Mouse (Mus musculus) spleen, adult 2 months (tissue): ENCODE data around the gene Tnfrsf1b. TPM values are rescaled to one million over a fixed set of nuclear protein-coding genes. Genes with fewer than 3 reads are reported as not detected.

ENCODE experiments used
- DNase-seq, 2 experiments: peaks; one replicate each; pipeline versions ENCODE4 v3.0.0 to v3.0.0-alpha.2; 2012 to 2021; ENCODE audit warnings: low spot score in 2 of 2, low read depth in 1 of 2
- H3K27ac ChIP-seq: fragments of 200-500 bp; 2 replicates; pipeline ENCODE4 v1.5.1; 2012; ENCODE audit warnings: low read length, inconsistent platforms; ENCODE audit not compliant: insufficient read depth
- H3K27me3 ChIP-seq: fragments of 200-500 bp; 2 replicates; pipeline ENCODE4 v1.6.1; 2012; ENCODE audit warnings: mild to moderate bottlenecking, moderate library complexity, low read length, inconsistent platforms; ENCODE audit not compliant: control insufficient read depth, insufficient read depth
- H3K36me3 ChIP-seq: fragments of 200-500 bp; 2 replicates; pipeline ENCODE4 v1.6.1; 2012; ENCODE audit warnings: mild to moderate bottlenecking, low read length, inconsistent platforms; ENCODE audit not compliant: control insufficient read depth, insufficient read depth
- H3K4me1 ChIP-seq: fragments of 200-500 bp; 2 replicates; pipeline ENCODE4 v1.6.1; 2011; ENCODE audit warnings: inconsistent platforms; ENCODE audit not compliant: control insufficient read depth, insufficient read depth, insufficient read length
- H3K4me3 ChIP-seq: fragments of 200-500 bp; 2 replicates; pipeline ENCODE4 v1.5.1; 2011; ENCODE audit warnings: mild to moderate bottlenecking, inconsistent platforms; ENCODE audit not compliant: insufficient read depth, insufficient read length; ENCODE audit errors: extremely low read depth
- CTCF ChIP-seq: fragments of 200-500 bp; IDR thresholded peaks from 2 replicates; pipeline ENCODE4 v1.5.1; 2011; ENCODE audit warnings: mild to moderate bottlenecking, inconsistent platforms; ENCODE audit not compliant: insufficient read depth, insufficient read length, insufficient replicate concordance; ENCODE audit errors: extremely low read depth
- POLR2A ChIP-seq: fragments of 200-500 bp; IDR thresholded peaks from 2 replicates; pipeline ENCODE4 v1.6.1; 2011; ENCODE audit warnings: low read depth, low read length, inconsistent platforms
- WGBS: fragments of 180-500 bp; shearing (Covaris S2); methylation state at CpG from one replicate; pipeline ENCODE4 v1.1.7; 2018; 5-methylcytosine and 5-hydroxymethylcytosine counted together
- polyA plus RNA-seq: library from polyadenylated mRNA; depleted of rRNA; stranded (reverse); fragments of >200 nt; gene quantifications from 2 replicates; pipeline ENCODE4 v1.2.3, GENCODE M21; 2012

Tnfrsf1b gene
- polyA plus RNA-seq, 1 experiment: 45.9 TPM

DNA sequence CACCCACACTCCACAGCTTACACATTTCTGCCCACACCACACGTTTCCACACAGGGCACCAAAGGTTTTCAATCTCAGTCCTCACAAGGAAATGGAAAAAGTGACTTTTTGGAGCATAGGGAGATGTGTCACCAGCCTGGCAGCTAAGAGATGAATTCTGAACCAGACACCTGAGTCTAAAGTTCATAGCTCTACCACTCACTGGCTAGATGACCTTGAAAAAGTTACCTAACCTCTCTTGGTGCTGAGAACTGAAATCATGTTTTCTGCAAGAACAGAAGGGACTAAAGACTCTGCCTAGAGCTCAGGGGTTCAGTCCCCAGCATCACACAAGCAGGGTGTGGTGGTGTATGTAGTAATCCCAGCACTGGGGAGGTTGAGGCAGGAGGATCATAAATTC lies 26.7 kb downstream of the Tnfrsf1b start:
- H3K27me3 ChIP-seq: no peaks in the 10 kb centered on the region
- no peak for DNase-seq
- 83% methylated on average over 1 of the region's 1 CpGs for WGBS
- no peak overlapping the region for H3K27ac ChIP-seq
- TF ChIP-seq CTCF (no peak), POLR2A (no peak)
- H3K36me3 ChIP-seq: peaks cover 32% of the 10 kb centered on the region
- peaks cover 14% of the 10 kb centered on the region; the same call in 1 of the 2 replicates for H3K4me1 ChIP-seq
- no peak overlapping the region for H3K4me3 ChIP-seq

DNA sequence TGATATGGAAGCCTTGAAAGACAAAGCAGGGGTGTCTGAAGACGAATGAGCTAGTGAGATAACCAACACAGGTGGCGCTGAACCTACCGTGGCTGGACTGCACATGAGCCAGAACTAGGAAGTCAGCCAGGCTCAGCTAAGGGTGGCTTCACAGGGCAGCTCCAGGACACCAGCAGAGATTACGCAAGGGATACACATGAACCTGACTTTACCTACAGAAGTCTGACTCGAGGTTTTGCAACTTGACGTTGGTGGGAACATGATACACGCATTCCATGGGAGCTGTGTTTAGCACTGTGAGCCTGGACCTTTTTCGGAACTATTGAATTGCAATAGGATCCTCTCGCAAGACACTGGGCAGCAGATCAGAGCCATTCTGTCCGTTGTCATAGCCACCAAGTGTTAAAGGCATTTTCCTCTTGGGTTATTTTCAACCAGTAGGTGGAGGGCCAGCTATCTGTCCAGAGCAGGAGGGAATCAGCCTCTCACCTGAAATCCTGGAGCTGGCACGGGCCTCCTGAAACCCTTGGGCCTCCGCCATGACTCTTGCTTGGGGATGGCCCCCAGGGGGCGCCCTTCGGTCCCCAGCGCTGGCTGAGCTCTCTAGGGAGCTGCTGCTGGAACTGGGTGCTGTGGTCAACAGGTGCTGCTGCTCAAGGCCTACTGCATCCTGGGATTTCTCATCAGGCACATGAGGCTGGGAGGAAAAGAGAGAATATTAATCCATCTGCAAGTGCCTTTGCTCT lies 27.3 kb downstream of the Tnfrsf1b start:
- Histone ChIP-seq H3K27ac (no peak overlapping the region), H3K4me1 (peaks cover 14% of the 10 kb centered on the region; the same call in 1 of the 2 replicates), H3K27me3 (no peaks in the 10 kb centered on the region), H3K4me3 (no peak overlapping the region), H3K36me3 (peaks cover 33% of the 10 kb centered on the region)
- DNase-seq: peak in 1 of 2 experiments; percentile 61
- TF ChIP-seq CTCF (peak; percentile 74), POLR2A (no peak)
- 74% methylated on average over 15 of the region's 15 CpGs for WGBS

DNA sequence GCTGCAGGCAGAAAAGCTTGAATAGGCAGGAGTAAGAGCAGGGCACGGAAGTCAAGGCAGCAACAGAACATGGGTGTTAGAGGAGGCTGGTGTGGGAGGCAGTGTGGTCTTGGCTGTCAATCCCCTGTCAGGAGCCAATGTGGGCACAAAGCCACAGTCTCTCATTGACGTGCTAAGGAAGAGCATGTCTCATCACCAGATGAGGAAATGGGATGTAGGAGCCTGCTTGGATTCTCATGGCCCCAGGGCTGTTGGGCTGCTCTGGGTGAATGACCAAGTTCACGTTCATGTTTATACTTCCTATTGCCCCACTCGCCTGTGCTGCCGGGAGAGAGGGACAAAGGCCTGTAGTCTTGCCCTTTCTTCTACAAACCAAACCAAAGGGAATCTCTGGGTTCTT lies 28.8 kb downstream of the Tnfrsf1b start:
- Histone ChIP-seq H3K36me3 (peaks cover 23% of the 10 kb centered on the region), H3K4me1 (peaks cover 14% of the 10 kb centered on the region; the same call in 1 of the 2 replicates), H3K4me3 (no peak overlapping the region), H3K27me3 (no peaks in the 10 kb centered on the region), H3K27ac (no peak overlapping the region)
- 78% methylated on average over 5 of the region's 5 CpGs for WGBS
- TF ChIP-seq POLR2A (no peak), CTCF (no peak)
- no peak for DNase-seq

DNA sequence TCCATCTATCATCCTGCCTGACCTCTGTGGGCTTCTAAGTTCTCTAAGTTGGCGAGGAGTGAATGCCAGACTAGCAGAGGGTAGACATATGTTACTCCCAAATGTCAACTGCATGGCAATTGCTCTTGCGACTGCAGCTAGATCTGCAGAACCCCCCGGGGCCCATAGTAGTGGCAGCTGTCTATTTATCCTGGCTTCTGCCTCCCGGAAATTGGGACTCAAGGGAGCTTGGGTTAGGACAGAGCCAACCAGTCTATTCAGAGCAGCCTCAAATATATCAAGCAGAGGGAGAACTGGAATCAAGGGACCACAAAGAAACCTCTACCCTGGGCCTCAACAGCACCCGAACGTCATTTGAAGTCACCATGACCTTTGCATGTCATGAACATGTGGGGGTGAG lies 29.6 kb downstream of the Tnfrsf1b start:
- H3K4me3 ChIP-seq: no peak overlapping the region
- TF ChIP-seq CTCF (no peak), POLR2A (no peak)
- H3K27me3 ChIP-seq: no peaks in the 10 kb centered on the region
- peaks cover 21% of the 10 kb centered on the region for H3K36me3 ChIP-seq
- peaks cover 12% of the 10 kb centered on the region; the same call in 1 of the 2 replicates for H3K4me1 ChIP-seq
- WGBS: 85% methylated on average over 6 of the region's 6 CpGs
- no peak for DNase-seq
- no peak overlapping the region for H3K27ac ChIP-seq

DNA sequence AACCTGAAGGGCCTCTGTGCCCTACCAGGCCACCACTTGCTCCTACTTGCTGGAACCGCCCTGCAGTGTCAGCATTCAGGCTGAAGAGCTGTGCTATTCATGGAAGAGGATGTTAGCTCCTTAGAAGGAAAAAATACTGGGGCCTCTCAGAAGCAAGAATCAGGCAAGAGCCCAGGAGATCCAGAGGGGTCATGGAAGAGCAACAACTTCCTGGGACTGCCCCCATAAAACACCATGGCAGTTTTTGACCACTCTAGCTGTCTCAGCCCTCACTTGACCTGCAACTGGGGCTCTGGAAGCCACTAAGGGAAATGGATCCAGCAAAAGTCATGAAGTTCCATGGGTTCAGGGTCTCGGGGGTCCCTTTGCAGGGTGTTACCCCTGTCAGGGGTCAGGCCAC lies 31.3 kb downstream of the Tnfrsf1b start:
- TF ChIP-seq POLR2A (no peak), CTCF (no peak)
- Histone ChIP-seq H3K4me3 (no peak overlapping the region), H3K27me3 (no peaks in the 10 kb centered on the region), H3K27ac (no peak overlapping the region), H3K36me3 (peaks cover 18% of the 10 kb centered on the region), H3K4me1 (peaks cover 4% of the 10 kb centered on the region)
- DNase-seq: no peak
- 85% methylated on average over 2 of the region's 2 CpGs for WGBS

DNA sequence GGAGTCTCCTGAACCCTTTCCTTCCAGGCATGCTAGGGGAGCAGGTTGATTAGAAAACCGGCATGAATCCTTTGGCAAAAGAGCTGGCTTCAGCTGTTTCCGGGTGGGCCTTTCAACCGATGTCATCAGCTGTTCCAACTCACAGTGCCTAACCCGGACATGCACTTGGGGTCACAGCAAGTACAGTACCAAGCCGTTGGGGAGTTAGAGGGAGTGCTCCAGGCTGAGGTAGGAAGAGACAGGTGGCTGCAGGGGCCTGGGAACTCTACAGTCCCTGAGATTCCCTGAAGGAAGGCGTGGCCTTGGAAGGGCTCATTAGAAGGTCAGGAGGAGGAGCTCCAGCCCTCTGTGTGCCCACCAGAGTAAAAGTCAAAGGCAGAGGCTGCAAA lies 31.9 kb downstream of the Tnfrsf1b start:
- peaks cover 8% of the 10 kb centered on the region for H3K4me1 ChIP-seq
- TF ChIP-seq POLR2A (no peak), CTCF (no peak)
- no peaks in the 10 kb centered on the region for H3K27me3 ChIP-seq
- H3K27ac ChIP-seq: peak overlapping the region; percentile 2; the same call in 1 of the 2 replicates
- no peak overlapping the region for H3K4me3 ChIP-seq
- DNase-seq: no peak
- H3K36me3 ChIP-seq: peaks cover 18% of the 10 kb centered on the region
- 78% methylated on average over 6 of the region's 6 CpGs for WGBS

DNA sequence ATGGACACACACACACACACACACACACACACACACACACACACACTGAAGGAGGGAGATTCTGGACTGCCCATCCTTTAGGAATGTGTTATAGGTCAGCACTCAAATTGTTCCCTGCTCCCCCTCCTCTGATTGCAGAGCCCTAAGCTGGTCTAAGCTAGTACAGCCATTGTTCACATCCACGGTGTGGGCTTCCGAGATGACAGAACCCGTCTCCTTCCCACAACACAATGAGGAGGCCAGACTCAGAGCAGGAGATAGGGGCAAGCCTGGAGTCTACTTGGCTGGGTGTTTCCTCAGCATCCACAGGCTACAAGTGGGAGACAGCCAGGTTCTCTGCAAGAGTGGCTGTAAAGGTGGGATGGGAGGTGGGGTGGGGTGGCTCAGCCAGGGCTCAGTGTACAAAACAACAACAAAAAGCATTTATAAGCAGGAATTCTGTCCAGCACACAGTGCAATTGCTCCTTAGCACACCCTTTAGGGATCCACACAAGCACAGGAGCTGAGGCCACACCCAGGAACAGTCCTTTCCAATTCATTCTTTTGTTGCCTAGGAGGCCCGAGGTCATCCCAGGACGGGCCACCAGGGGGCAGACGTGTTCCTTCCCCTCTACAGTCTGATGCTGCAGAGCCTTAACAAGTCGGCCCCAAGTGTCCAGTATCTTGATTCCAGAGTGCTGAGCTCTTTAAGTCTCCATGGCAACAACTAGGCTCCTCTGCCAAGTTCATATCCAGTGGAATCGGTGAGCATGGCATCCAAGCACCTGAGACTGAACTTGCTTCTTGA lies 32.5 kb downstream of the Tnfrsf1b start:
- Histone ChIP-seq H3K27me3 (no peaks in the 10 kb centered on the region), H3K27ac (peak overlapping the region; percentile 2; the same call in 1 of the 2 replicates), H3K36me3 (peaks cover 18% of the 10 kb centered on the region), H3K4me1 (peaks cover 11% of the 10 kb centered on the region), H3K4me3 (no peak overlapping the region)
- WGBS: 38% methylated on average over 8 of the region's 8 CpGs
- peak in 1 of 2 experiments; percentile 83 for DNase-seq
- TF ChIP-seq CTCF (peak; percentile 97), POLR2A (no peak)
